Mouse (Mus musculus) adipocyte (in vitro differentiated cells): ENCODE measurements at regions not wholly inside any gene's neighbourhood (a gene's known extent, or its start where the extent isn't known, plus 50 kb on each side); places are given as distances from the start of the nearest gene placed in this dataset.
A peak's percentile ranks its signal among the peaks of the same experiment; 100 is the strongest.

ENCODE experiments used
- DNase-seq: peaks from one replicate; pipeline ENCODE4 v3.0.0-alpha.2; 2016; ENCODE audit warnings: low spot score

- no peak for DNase-seq
Measured at GRCm38 (mm10) chr6:52105031-52105593, 53.0 kb downstream of the Hoxa1 start.

- no peak for DNase-seq
Measured at GRCm38 (mm10) chr6:52104141-52104540, 54.0 kb downstream of the Hoxa1 start.

- DNase-seq, result no peak
Measured at GRCm38 (mm10) chr6:52103661-52104060, 54.5 kb downstream of the Hoxa1 start.

GRCm38 (mm10) chr6:52102699-52103098, 55.4 kb downstream of the Hoxa1 start:
- peak; percentile 48 for DNase-seq

GRCm38 (mm10) chr6:52102179-52102578, 55.9 kb downstream of the Hoxa1 start:
- peak; percentile 56 for DNase-seq

GRCm38 (mm10) chr6:52101209-52101608, 56.9 kb downstream of the Hoxa1 start:
- no peak for DNase-seq

GRCm38 (mm10) chr6:52098851-52099250, 59.3 kb downstream of the Hoxa1 start:
- DNase-seq, result no peak

GRCm38 (mm10) chr6:52095575-52095974, 62.5 kb downstream of the Hoxa1 start:
- DNase-seq, result no peak

- DNase-seq, result peak; percentile 48
Measured at GRCm38 (mm10) chr6:52091445-52091844, 66.7 kb downstream of the Hoxa1 start.

- DNase-seq, result no peak
Measured at GRCm38 (mm10) chr6:52085932-52086643, 72.0 kb downstream of the Hoxa1 start.

- no peak for DNase-seq
Measured at GRCm38 (mm10) chr6:52084622-52085021, 72.3 kb upstream of the Skap2 start.

- no peak for DNase-seq
Measured at GRCm38 (mm10) chr6:52079501-52079900, 67.2 kb upstream of the Skap2 start.

- no peak for DNase-seq
Measured at GRCm38 (mm10) chr6:52078530-52079340, 66.4 kb upstream of the Skap2 start.

GRCm38 (mm10) chr6:52076179-52076932, 64.0 kb upstream of the Skap2 start:
- DNase-seq, result no peak

GRCm38 (mm10) chr6:52074904-52075303, 62.6 kb upstream of the Skap2 start:
- no peak for DNase-seq

GRCm38 (mm10) chr6:52067151-52067550, 54.8 kb upstream of the Skap2 start:
- DNase-seq, result peak; percentile 71

- no peak for DNase-seq
Measured at GRCm38 (mm10) chr6:52065652-52066051, 53.3 kb upstream of the Skap2 start.

GRCm38 (mm10) chr6:52064176-52065015, 52.0 kb upstream of the Skap2 start:
- DNase-seq, result peak; percentile 99
